Comparison of ENCODE assay signal across 8 mouse cellular contexts in the genomic region with DNA sequence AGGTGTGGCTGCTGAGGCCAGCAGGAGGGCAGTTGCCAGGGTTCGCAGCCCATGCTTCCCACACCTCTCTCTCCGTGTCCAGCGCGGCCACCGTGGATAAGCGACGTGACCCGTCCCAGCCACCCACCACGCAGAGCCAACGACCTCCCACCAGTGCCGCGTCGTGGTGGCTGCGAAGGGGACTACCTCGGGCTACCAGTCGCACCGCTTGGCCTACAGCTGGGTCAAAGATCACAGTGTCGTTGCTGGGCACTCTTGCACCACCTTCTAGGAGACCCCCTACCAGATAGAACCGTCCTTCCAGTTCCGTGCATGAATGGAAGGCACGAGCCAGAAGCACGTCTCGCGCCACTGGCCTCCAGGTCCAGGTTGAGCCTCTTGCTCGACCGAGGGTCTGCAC. TPM values are rescaled to one million over a fixed set of nuclear protein-coding genes. Genes with fewer than 3 reads are reported as not detected.
DNase-seq lines count a peak whose midpoint lies in the region; ATAC-seq and TF ChIP-seq lines count a peak whose summit lies in the region.

No protein-coding gene starts in this region.

- H3K4me2 ChIP-seq in heart, embryonic 14.5 days (ENCODE audit: low read length): peak overlapping the region; percentile 66
- peak overlapping the region; percentile 84 for H3K4me2 ChIP-seq in liver, embryonic 16.5 days (ENCODE audit: low read depth, low read length)
- peak overlapping the region; percentile 57 for H3K4me2 ChIP-seq in stomach, embryonic 14.5 days (replicated peaks; ENCODE audit: low read depth, low read length)

- H3K9ac ChIP-seq in heart, embryonic 14.5 days (ENCODE audit: low read length): peak overlapping the region; percentile 65
- H3K9ac ChIP-seq in liver, embryonic 16.5 days (ENCODE audit: low read depth, low read length): peak overlapping the region; percentile 58
- peak overlapping the region; percentile 49; the same call in 1 of the 2 replicates for H3K9ac ChIP-seq in stomach, embryonic 14.5 days (replicated peaks; ENCODE audit: low read depth, low read length)

- peaks cover 0 to 3% of the 10 kb centered on the region in 2 experiments; a peak in 2 of 4 replicates for H3K4me1 ChIP-seq in heart, embryonic 14.5 days (ENCODE audit: control insufficient read depth in 2 of 2, insufficient read depth in 2 of 2, low read length in 2 of 2)
- H3K4me1 ChIP-seq in thymus, adult 2 months (replicated peaks; ENCODE audit: control insufficient read depth, insufficient read depth, low read length): peaks cover 6% of the 10 kb centered on the region
- peaks cover 18% of the 10 kb centered on the region for H3K4me1 ChIP-seq in hindbrain, embryonic 10.5 days (replicated peaks)
- peaks cover 22% of the 10 kb centered on the region for H3K4me1 ChIP-seq in liver, embryonic 16.5 days (ENCODE audit: control insufficient read depth, low read depth, low read length)
- H3K4me1 ChIP-seq in stomach, embryonic 14.5 days (ENCODE audit: control insufficient read depth, insufficient read depth, low read length): peaks cover 6% of the 10 kb centered on the region

- H3K27ac ChIP-seq in heart, embryonic 14.5 days (replicated peaks in 1 of 2; ENCODE audit: control insufficient read depth in 1 of 2, insufficient read depth in 1 of 2, low read depth in 2 of 2, low read length in 2 of 2): no peak overlapping the region
- no peak overlapping the region for H3K27ac ChIP-seq in thymus, adult 2 months (ENCODE audit: control insufficient read depth, insufficient read depth, low read length)
- peak overlapping the region; percentile 86 for H3K27ac ChIP-seq in hindbrain, embryonic 10.5 days
- no peak overlapping the region for H3K27ac ChIP-seq in liver, embryonic 16.5 days (ENCODE audit: low read length)
- peak overlapping the region; percentile 34; the same call in 1 of the 2 replicates for H3K27ac ChIP-seq in stomach, embryonic 14.5 days (ENCODE audit: low read length)

- TF ChIP-seq POLR2A in thymus, adult 2 months (IDR thresholded peaks at IDR 0.05; ENCODE audit: control insufficient read depth, extremely low read depth, insufficient read depth, low read length, poor library complexity): no peak

- peak overlapping the region; percentile 45 to 52 for H3K4me3 ChIP-seq in heart, embryonic 14.5 days (ENCODE audit: control insufficient read depth in 1 of 2, insufficient read depth in 1 of 2, low read depth in 1 of 2, low read length in 2 of 2)
- H3K4me3 ChIP-seq in thymus, adult 2 months (ENCODE audit: control insufficient read depth, insufficient read depth, low read length): peak overlapping the region; percentile 55
- H3K4me3 ChIP-seq in hindbrain, embryonic 10.5 days: peak overlapping the region; percentile 62
- peak overlapping the region; percentile 62 for H3K4me3 ChIP-seq in liver, embryonic 16.5 days (ENCODE audit: low read depth, low read length)
- H3K4me3 ChIP-seq in stomach, embryonic 14.5 days (ENCODE audit: low read depth, low read length): peak overlapping the region; percentile 47

- DNase-seq in heart, adult 8-10 months (ENCODE audit: low spot score): no peak
- peak; percentile 33 for DNase-seq in thymus, adult 2 months
- no peak for DNase-seq in thymus, postnatal 14 days
- DNase-seq in hindbrain, embryonic 10.5 days (ENCODE audit: low spot score): no peak
- DNase-seq in gastrocnemius, postnatal 25 days: no peak

- 10% methylated on average over 26 of the region's 26 CpGs for WGBS in heart, embryonic 14.5 days
- WGBS in thymus, adult 2 months: 29% methylated on average over 26 of the region's 26 CpGs
- WGBS in hindbrain, embryonic 10.5 days: 4% methylated on average over 26 of the region's 26 CpGs
- 24% methylated on average over 26 of the region's 26 CpGs for WGBS in liver, embryonic 16.5 days (ENCODE audit: insufficient replicate concordance)
- 9% methylated on average over 25 of the region's 26 CpGs for WGBS in stomach, embryonic 14.5 days

- TF ChIP-seq CTCF in thymus, adult 2 months (IDR thresholded peaks at IDR 0.05; ENCODE audit: borderline replicate concordance, control insufficient read depth, extremely low read depth, insufficient read depth, low read length, poor library complexity): no peak

- no peaks in the 10 kb centered on the region for H3K27me3 ChIP-seq in heart, embryonic 14.5 days (ENCODE audit: control insufficient read depth, insufficient read depth, low read length)
- no peaks in the 10 kb centered on the region for H3K27me3 ChIP-seq in thymus, adult 2 months (ENCODE audit: control insufficient read depth, insufficient read depth, low read length)
- H3K27me3 ChIP-seq in hindbrain, embryonic 10.5 days (ENCODE audit: insufficient read depth, poor library complexity, severe bottlenecking): no peaks in the 10 kb centered on the region
- H3K27me3 ChIP-seq in liver, embryonic 16.5 days (ENCODE audit: control insufficient read depth, insufficient read depth, low read depth, low read length): no peaks in the 10 kb centered on the region
- H3K27me3 ChIP-seq in stomach, embryonic 14.5 days (ENCODE audit: control insufficient read depth, insufficient read depth, low read length): no peaks in the 10 kb centered on the region

- peaks cover 3% of the 10 kb centered on the region for H3K9me3 ChIP-seq in heart, embryonic 14.5 days (ENCODE audit: control insufficient read depth, low read length)
- H3K9me3 ChIP-seq in hindbrain, embryonic 10.5 days: peaks cover 7% of the 10 kb centered on the region
- no peaks in the 10 kb centered on the region for H3K9me3 ChIP-seq in liver, embryonic 16.5 days (replicated peaks; ENCODE audit: control insufficient read depth, low read length)
- H3K9me3 ChIP-seq in stomach, embryonic 14.5 days (ENCODE audit: control insufficient read depth, low read depth, low read length): 0 out of 2 replicates have a peak, but pooled peaks cover 3% of the 10 kb centered on the region

- ATAC-seq in heart, embryonic 14.5 days (ENCODE audit: insufficient number of reproducible peaks, insufficient read depth, low FRiP score, low read depth): peak; percentile 25; the same call in 1 of the 2 replicates
- peak; percentile 12; the same call in 1 of the 2 replicates for ATAC-seq in liver, embryonic 16.5 days (ENCODE audit: low read depth)
- no peak; the same call in 1 of the 2 replicates for ATAC-seq in stomach, embryonic 14.5 days (ENCODE audit: insufficient number of reproducible peaks, insufficient read depth, low FRiP score, low read depth)

- H3K36me3 ChIP-seq in heart, embryonic 14.5 days (ENCODE audit: control insufficient read depth, insufficient read depth, low read length): peaks cover 27% of the 10 kb centered on the region
- peaks cover 8% of the 10 kb centered on the region; the same call in 1 of the 2 replicates for H3K36me3 ChIP-seq in thymus, adult 2 months (ENCODE audit: control insufficient read depth, insufficient read depth, low read length)
- H3K36me3 ChIP-seq in hindbrain, embryonic 10.5 days: peaks cover 38% of the 10 kb centered on the region
- peaks cover 10% of the 10 kb centered on the region; the same call in 1 of the 2 replicates for H3K36me3 ChIP-seq in liver, embryonic 16.5 days (ENCODE audit: control insufficient read depth, insufficient read depth)
- peaks cover 15% of the 10 kb centered on the region; the same call in 1 of the 2 replicates for H3K36me3 ChIP-seq in stomach, embryonic 14.5 days (ENCODE audit: control insufficient read depth, insufficient read depth, low read length)

RNA-seq across cellular contexts. Expression of a gene that starts 0.3 kb away (rescaled TPM):
- 0.63 and 1.0 TPM in 2 replicates for polyA plus RNA-seq in heart, embryonic 14.5 days (2014; fragmentation: Nextera tagmentation; extraction: Ambion mirVana)
- total RNA-seq in heart, adult 8-10 months (2022): under 1 TPM in 1 of 4 experiments, not detected in 3; 0.16 TPM
- polyA plus RNA-seq in thymus, adult 2 months (2012; rRNA removed): 0.39 and 0.69 TPM in 2 replicates
- 2.1 and 2.5 TPM in 2 replicates for polyA plus RNA-seq in hindbrain, embryonic 10.5 days (2016; fragmentation: Nextera tagmentation; extraction: Ambion mirVana)
- polyA plus RNA-seq in liver, embryonic 16.5 days (2015; fragmentation: Nextera tagmentation; extraction: Ambion mirVana): 0.20 and 0.28 TPM in 2 replicates
- 1.5 and 1.6 TPM in 2 replicates for polyA plus RNA-seq in stomach, embryonic 14.5 days (2014; fragmentation: Nextera tagmentation; extraction: Ambion mirVana)
- total RNA-seq in gastrocnemius, postnatal 25 days (2021): not detected

RNA-seq across cellular contexts. Expression of a gene that starts 9.6 kb away (rescaled TPM):
- polyA plus RNA-seq in heart, embryonic 14.5 days (2014; fragmentation: Nextera tagmentation; extraction: Ambion mirVana): 0.12 TPM in 1 of 2 replicates, not detected in the other
- under 1 TPM in 3 of 4 experiments, not detected in 1; 0.11 to 0.38 (median 0.25) TPM for total RNA-seq in heart, adult 8-10 months (2022)
- 2.7 and 3.5 TPM in 2 replicates for polyA plus RNA-seq in thymus, adult 2 months (2012; rRNA removed)
- 1.5 and 1.7 TPM in 2 replicates for polyA plus RNA-seq in hindbrain, embryonic 10.5 days (2016; fragmentation: Nextera tagmentation; extraction: Ambion mirVana)
- 0.09 and 0.13 TPM in 2 replicates for polyA plus RNA-seq in liver, embryonic 16.5 days (2015; fragmentation: Nextera tagmentation; extraction: Ambion mirVana)
- 10.7 and 13.7 TPM in 2 replicates for polyA plus RNA-seq in stomach, embryonic 14.5 days (2014; fragmentation: Nextera tagmentation; extraction: Ambion mirVana)
- total RNA-seq in gastrocnemius, postnatal 25 days (2021): not detected

RNA-seq across cellular contexts. Expression of a gene that starts 14.8 kb away (rescaled TPM):
- polyA plus RNA-seq in heart, embryonic 14.5 days (2014; fragmentation: Nextera tagmentation; extraction: Ambion mirVana): 34.3 and 42.2 TPM in 2 replicates
- total RNA-seq in heart, adult 8-10 months (2022): 100 to 1,000 TPM in 1 of 4 experiments, 10 to 100 TPM in 3; 55.3 to 103 (median 78.2) TPM
- 15.8 and 16.6 TPM in 2 replicates for polyA plus RNA-seq in thymus, adult 2 months (2012; rRNA removed)
- polyA plus RNA-seq in hindbrain, embryonic 10.5 days (2016; fragmentation: Nextera tagmentation; extraction: Ambion mirVana): 130 and 147 TPM in 2 replicates
- polyA plus RNA-seq in liver, embryonic 16.5 days (2015; fragmentation: Nextera tagmentation; extraction: Ambion mirVana): 30.9 and 37.8 TPM in 2 replicates
- polyA plus RNA-seq in stomach, embryonic 14.5 days (2014; fragmentation: Nextera tagmentation; extraction: Ambion mirVana): 44.7 TPM in 2 replicates
- 10 to 100 TPM; 85.5 to 89.0 TPM for total RNA-seq in gastrocnemius, postnatal 25 days (2021)

RNA-seq across cellular contexts. Expression of a gene that starts 14.8 kb away (rescaled TPM):
- 28.4 and 31.8 TPM in 2 replicates for polyA plus RNA-seq in heart, embryonic 14.5 days (2014; fragmentation: Nextera tagmentation; extraction: Ambion mirVana)
- 10 to 100 TPM; 26.9 to 36.8 (median 29.4) TPM for total RNA-seq in heart, adult 8-10 months (2022)
- 48.8 and 52.2 TPM in 2 replicates for polyA plus RNA-seq in thymus, adult 2 months (2012; rRNA removed)
- 39.6 and 46.0 TPM in 2 replicates for polyA plus RNA-seq in hindbrain, embryonic 10.5 days (2016; fragmentation: Nextera tagmentation; extraction: Ambion mirVana)
- 38.8 and 39.0 TPM in 2 replicates for polyA plus RNA-seq in liver, embryonic 16.5 days (2015; fragmentation: Nextera tagmentation; extraction: Ambion mirVana)
- 37.1 and 40.8 TPM in 2 replicates for polyA plus RNA-seq in stomach, embryonic 14.5 days (2014; fragmentation: Nextera tagmentation; extraction: Ambion mirVana)
- 10 to 100 TPM; 21.8 to 21.9 TPM for total RNA-seq in gastrocnemius, postnatal 25 days (2021)

RNA-seq across cellular contexts. Expression of a gene that starts 28.5 kb away (rescaled TPM):
- polyA plus RNA-seq in heart, embryonic 14.5 days (2014; fragmentation: Nextera tagmentation; extraction: Ambion mirVana): 0.54 and 0.62 TPM in 2 replicates
- total RNA-seq in heart, adult 8-10 months (2022): 1 to 10 TPM; 1.7 to 3.0 (median 2.0) TPM
- polyA plus RNA-seq in thymus, adult 2 months (2012; rRNA removed): 128 and 141 TPM in 2 replicates
- 0.82 and 0.98 TPM in 2 replicates for polyA plus RNA-seq in hindbrain, embryonic 10.5 days (2016; fragmentation: Nextera tagmentation; extraction: Ambion mirVana)
- polyA plus RNA-seq in liver, embryonic 16.5 days (2015; fragmentation: Nextera tagmentation; extraction: Ambion mirVana): 5.3 and 5.8 TPM in 2 replicates
- polyA plus RNA-seq in stomach, embryonic 14.5 days (2014; fragmentation: Nextera tagmentation; extraction: Ambion mirVana): 0.67 and 1.3 TPM in 2 replicates
- under 1 TPM; 0.49 to 0.86 TPM for total RNA-seq in gastrocnemius, postnatal 25 days (2021)

Comparison
In these comparisons a context has a peak if more than half of its experiments do, and no peak if none do; other contexts are left out.
1. H3K27ac ChIP-seq: peak in hindbrain, embryonic 10.5 days (single experiment) and stomach, embryonic 14.5 days (single experiment); none in heart, embryonic 14.5 days (0 of 2), thymus, adult 2 months (single experiment) and liver, embryonic 16.5 days (single experiment).
2. Peak in every context shown above with its lines, with median percentiles within 50 percentile points of each other: H3K4me2 ChIP-seq, H3K4me3 ChIP-seq and H3K9ac ChIP-seq.